Mouse (Mus musculus) common myeloid progenitor, adult 5-6 weeks (primary cell): ENCODE measurements around the gene Cdk6. TPM values are rescaled to one million over a fixed set of nuclear protein-coding genes. Genes with fewer than 3 reads are reported as not detected.
A peak's percentile ranks its signal among the peaks of the same experiment; 100 is the strongest.
"Not testable (repeated sequence)": the region's sequence is repeated elsewhere in the genome, so short reads cannot be mapped to it uniquely, and the experiment has no call there.

Experiments used
- ATAC-seq: replicated peaks from 2 replicates; pipeline ENCODE4 v1.8.0; 2016; ENCODE audit warnings: low read depth, mild to moderate bottlenecking, moderate TSS enrichment, inconsistent platforms; ENCODE audit not compliant: poor library complexity, severe bottlenecking
- total RNA-seq: library from RNA; stranded (forward); fragments of 200-1000, 187-1606 nt; gene quantifications from 2 replicates; pipeline ENCODE4 v1.2.3, GENCODE M21; 2017

Cdk6 gene
- total RNA-seq, 1 experiment from 2014 or later, result 295 TPM

- peak; percentile 26 for ATAC-seq
Measured at GRCm38 (mm10) chr5:3343566-3344080, 2.3 kb downstream of the Cdk6 start.

GRCm38 (mm10) chr5:3344081-3344631 is 2.9 kb downstream of the Cdk6 start:
- peak; percentile 19 for ATAC-seq

- ATAC-seq, result not testable (repeated sequence)
Measured at GRCm38 (mm10) chr5:3345540-3345939, 4.3 kb downstream of the Cdk6 start.

GRCm38 (mm10) chr5:3349393-3349792 is 8.1 kb downstream of the Cdk6 start:
- 0 out of 2 replicates have a peak, but pooled peaks have one; percentile 3 for ATAC-seq

GRCm38 (mm10) chr5:3351836-3352235 is 10.6 kb downstream of the Cdk6 start:
- ATAC-seq, result not testable (repeated sequence)

GRCm38 (mm10) chr5:3352314-3352713 is 11.0 kb downstream of the Cdk6 start:
- no peak for ATAC-seq

- ATAC-seq, result no peak
Measured at GRCm38 (mm10) chr5:3352827-3353226, 11.5 kb downstream of the Cdk6 start.

- peak; percentile 64 for ATAC-seq
Measured at GRCm38 (mm10) chr5:3354307-3354706, 13.0 kb downstream of the Cdk6 start.

- ATAC-seq, result no peak
Measured at GRCm38 (mm10) chr5:3355032-3355536, 13.8 kb downstream of the Cdk6 start.

- no peak for ATAC-seq
Measured at GRCm38 (mm10) chr5:3355560-3356260, 14.4 kb downstream of the Cdk6 start.

- ATAC-seq, result no peak
Measured at GRCm38 (mm10) chr5:3356261-3356778, 15.0 kb downstream of the Cdk6 start.

GRCm38 (mm10) chr5:3357496-3357895 is 16.2 kb downstream of the Cdk6 start:
- no peak for ATAC-seq

- ATAC-seq, result peak; percentile 43
Measured at GRCm38 (mm10) chr5:3358687-3359520, 17.6 kb downstream of the Cdk6 start.

- ATAC-seq, result no peak
Measured at GRCm38 (mm10) chr5:3359914-3360313, 18.6 kb downstream of the Cdk6 start.

GRCm38 (mm10) chr5:3361252-3361651 is 20.0 kb downstream of the Cdk6 start:
- no peak for ATAC-seq

- ATAC-seq, result peak; percentile 31
Measured at GRCm38 (mm10) chr5:3362111-3362510, 20.8 kb downstream of the Cdk6 start.

- peak; percentile 19 for ATAC-seq
Measured at GRCm38 (mm10) chr5:3363036-3363983, 22.0 kb downstream of the Cdk6 start.

- no peak for ATAC-seq
Measured at GRCm38 (mm10) chr5:3367045-3367444, 25.8 kb downstream of the Cdk6 start.

GRCm38 (mm10) chr5:3369317-3369716 is 28.0 kb downstream of the Cdk6 start:
- ATAC-seq, result no peak
